Mouse (Mus musculus) heart, postnatal 10 days (tissue): ENCODE measurements around the gene Nudt15. TPM values are rescaled to one million over a fixed set of nuclear protein-coding genes. Genes with fewer than 3 reads are reported as not detected.
"Not testable (repeated sequence)": the region's sequence is repeated elsewhere in the genome, so short reads cannot be mapped to it uniquely, and the experiment has no call there.

Source experiments
- DNase-seq, 2 experiments: peaks; one replicate each; pipeline ENCODE4 v3.0.0; 2021
- intact Hi-C: fragments of 180-260 bp; cut with DNase I; formaldehyde crosslinking; loops from one replicate; pipeline ENCODE4 v1.15.1; 2025
- total RNA-seq, 2 experiments: library from RNA; stranded (reverse); gene quantifications; 2 replicates each; pipeline ENCODE4 v1.2.3; 2021

Gene Nudt15
- total RNA-seq = 1 to 10 TPM; 5.3 to 7.5 TPM

- no peak for DNase-seq
- intact Hi-C loops = no loop called here
Measured at GRCm38 (mm10) chr14:73548051-73548450, at the start of gene Nudt15. Gene Nudt15, minus strand, starts transcription at chr14:73548242.

- no peak for DNase-seq
Measured at GRCm38 (mm10) chr14:73592166-73592565, 44.1 kb upstream of the Nudt15 start.

GRCm38 (mm10) chr14:73588080-73588479 is 40.0 kb upstream of the Nudt15 start:
- intact Hi-C loops = no loop called here
- DNase-seq = no peak

More at GRCm38 (mm10) chr14:73592166-73592565, 44.1 kb upstream of the Nudt15 start:
- intact Hi-C loops = no loop called here

- no peak for DNase-seq
- intact Hi-C loops = no loop called here
Measured at GRCm38 (mm10) chr14:73576336-73576735, 28.3 kb upstream of the Nudt15 start.

GRCm38 (mm10) chr14:73574053-73574452 is 26.0 kb upstream of the Nudt15 start:
- intact Hi-C loops = no loop called here
- no peak for DNase-seq

- no peak for DNase-seq
- intact Hi-C loops = no loop called here
Measured at GRCm38 (mm10) chr14:73571143-73571542, 23.1 kb upstream of the Nudt15 start.

GRCm38 (mm10) chr14:73569831-73570230 is 21.8 kb upstream of the Nudt15 start:
- intact Hi-C loops = not testable (repeated sequence)

GRCm38 (mm10) chr14:73553122-73553696 is 5.2 kb upstream of the Nudt15 start:
- intact Hi-C loops = no loop called here
- DNase-seq = no peak

More at GRCm38 (mm10) chr14:73569831-73570230, 21.8 kb upstream of the Nudt15 start:
- not testable (repeated sequence) for DNase-seq

- peak; percentile 96 to 99 for DNase-seq
- intact Hi-C loops = no loop called here
Measured at GRCm38 (mm10) chr14:73552341-73553121, 4.5 kb upstream of the Nudt15 start.

GRCm38 (mm10) chr14:73551164-73551563 is 3.1 kb upstream of the Nudt15 start:
- intact Hi-C loops = no loop called here
- no peak for DNase-seq

- DNase-seq = no peak
- intact Hi-C loops = no loop called here
Measured at GRCm38 (mm10) chr14:73550732-73551131, 2.7 kb upstream of the Nudt15 start.

- intact Hi-C loops = no loop called here
- DNase-seq = no peak
Measured at GRCm38 (mm10) chr14:73550291-73550690, 2.2 kb upstream of the Nudt15 start.

- intact Hi-C loops = no loop called here
- no peak for DNase-seq
Measured at GRCm38 (mm10) chr14:73547034-73547433, 1.0 kb downstream of the Nudt15 start.

- intact Hi-C loops = no loop called here
- no peak for DNase-seq
Measured at GRCm38 (mm10) chr14:73543781-73544180, 4.3 kb downstream of the Nudt15 start.

- DNase-seq = no peak
Measured at GRCm38 (mm10) chr14:73535641-73536040, 12.4 kb downstream of the Nudt15 start.

GRCm38 (mm10) chr14:73533755-73534465 is 14.1 kb downstream of the Nudt15 start:
- intact Hi-C loops = no loop called here
- DNase-seq = no peak

More at GRCm38 (mm10) chr14:73535641-73536040, 12.4 kb downstream of the Nudt15 start:
- intact Hi-C loops = no loop called here

GRCm38 (mm10) chr14:73528661-73529060 is 19.4 kb downstream of the Nudt15 start:
- intact Hi-C loops = loop anchor here (10.0 kb wide), 1 partner anchor 1186 kb away; no protein-coding TSS in a partner anchor
- DNase-seq = not testable (repeated sequence)

- intact Hi-C loops = loop anchor here (10.0 kb wide), 1 partner anchor 1190 kb away; no protein-coding TSS in a partner anchor
- DNase-seq = peak; percentile 96 to 97
Measured at GRCm38 (mm10) chr14:73524766-73525448, 23.1 kb downstream of the Nudt15 start, which contains the start of gene Sucla2. Gene Sucla2, plus strand, starts transcription at chr14:73525319.

GRCm38 (mm10) chr14:73524136-73524535 is 23.9 kb downstream of the Nudt15 start:
- no peak for DNase-seq
- intact Hi-C loops = loop anchor here (10.0 kb wide), 1 partner anchor 1191 kb away; no protein-coding TSS in a partner anchor

GRCm38 (mm10) chr14:73509765-73510423 is 38.1 kb downstream of the Nudt15 start, which contains the start of gene Med4:
Gene Med4, plus strand, starts transcription at chr14:73510025.
- intact Hi-C loops = no loop called here
- DNase-seq = peak; percentile 95 to 99
